Mouse (Mus musculus): Measurements from ENCODE around the gene Myo16.

DNA sequence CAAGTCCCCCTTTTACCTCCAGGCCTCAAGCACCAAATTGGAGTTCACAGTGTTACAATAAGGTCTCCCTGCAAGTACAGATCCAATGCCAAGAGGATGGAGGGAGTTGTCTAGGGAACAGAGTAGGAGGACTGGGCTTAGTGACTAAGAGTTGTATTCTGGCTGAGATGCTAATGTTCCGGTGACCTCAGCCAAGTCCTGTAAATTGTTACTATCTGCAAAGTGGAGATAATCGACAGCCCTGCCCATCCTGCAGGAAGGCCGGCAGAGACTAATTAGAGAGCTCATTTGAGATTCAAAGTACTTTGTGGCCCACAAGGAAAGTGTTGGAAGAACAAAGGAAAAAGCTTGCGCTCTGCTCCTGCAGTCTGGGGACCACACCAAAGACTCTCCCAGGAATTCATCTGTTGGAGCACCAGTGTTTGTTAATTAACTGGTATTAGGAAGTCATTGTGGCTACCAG lies 512.1 kb downstream of the Myo16 start:
- TF ChIP-seq CTCF (IDR thresholded peaks at IDR 0.05; ENCODE audit: control insufficient read depth, insufficient read depth, insufficient replicate concordance, low read depth, low read length) = no peak
- no peak for TF ChIP-seq POLR2A (IDR thresholded peaks at IDR 0.05; ENCODE audit: control insufficient read depth, low read depth, low read length)

Measured in testis, adult 2 months (tissue).